Mouse (Mus musculus) liver, embryonic 11.5 days (tissue): ENCODE measurements around the gene Foxa3. TPM values are rescaled to one million over a fixed set of nuclear protein-coding genes. Genes with fewer than 3 reads are reported as not detected.

Source experiments
- ATAC-seq: fragments of 200-750 bp; cut with Nextera tagmentation; replicated peaks from 2 replicates; pipeline ENCODE4 v1.8.0; 2017; ENCODE audit warnings: moderate number of reproducible peaks, mild to moderate bottlenecking, moderate TSS enrichment, moderate library complexity; ENCODE audit not compliant: low FRiP score
- DNase-seq: peaks from one replicate; pipeline ENCODE4 v3.0.0-alpha.2; 2017; ENCODE audit warnings: low spot score
- H3K27ac ChIP-seq: fragments of 300-500 bp; sonication (generic); 2 replicates; pipeline ENCODE4 v1.5.1; 2014; ENCODE audit warnings: mild to moderate bottlenecking, low read depth, low read length, control low read depth
- H3K27me3 ChIP-seq: fragments of 300-500 bp; sonication (generic); replicated peaks from 2 replicates; pipeline ENCODE4 v1.6.1; 2014; ENCODE audit warnings: low read length, mixed read lengths; ENCODE audit not compliant: control insufficient read depth, insufficient read depth
- H3K36me3 ChIP-seq: fragments of 300-500 bp; sonication (generic); 2 replicates; pipeline ENCODE4 v1.6.1; 2014; ENCODE audit warnings: mild to moderate bottlenecking, low read length, moderate library complexity, mixed read lengths; ENCODE audit not compliant: control insufficient read depth, insufficient read depth
- H3K4me1 ChIP-seq: fragments of 300-500 bp; sonication (generic); replicated peaks from 2 replicates; pipeline ENCODE4 v1.6.1; 2014; ENCODE audit warnings: low read length, mixed read lengths; ENCODE audit not compliant: control insufficient read depth, insufficient read depth
- H3K4me2 ChIP-seq: fragments of 300-500 bp; sonication (generic); 2 replicates; pipeline ENCODE4 v1.6.1; 2014; ENCODE audit warnings: mild to moderate bottlenecking, control low read depth, moderate library complexity
- H3K4me3 ChIP-seq: fragments of 300-500 bp; sonication (generic); 2 replicates; pipeline ENCODE4 v1.5.1; 2014; ENCODE audit warnings: low read depth, low read length, control low read depth
- H3K9ac ChIP-seq: fragments of 300-500 bp; sonication (generic); 2 replicates; pipeline ENCODE4 v1.6.1; 2014; ENCODE audit warnings: low read depth, low read length, control low read depth
- H3K9me3 ChIP-seq: fragments of 300-500 bp; sonication (generic); 2 replicates; pipeline ENCODE4 v1.6.1; 2016; ENCODE audit warnings: low read length, inconsistent platforms, mixed read lengths; ENCODE audit not compliant: control insufficient read depth
- WGBS: fragments of 180-500 bp; shearing (Covaris S2); extraction: QIAGEN DNeasy Blood & Tissue Kit; methylation state at CpG from one replicate; pipeline ENCODE4 v1.1.7; 2014; 5-methylcytosine and 5-hydroxymethylcytosine counted together
- polyA plus RNA-seq: library from polyadenylated mRNA; unstranded; fragments of >200 nt; fragmentation: Nextera tagmentation; extraction: Ambion mirVana; gene quantifications from 2 replicates; pipeline ENCODE4 v1.2.1, GENCODE M21; 2014

The Foxa3 gene
- polyA plus RNA-seq, 1 experiment from 2014 or later, result 29.7 TPM

DNA sequence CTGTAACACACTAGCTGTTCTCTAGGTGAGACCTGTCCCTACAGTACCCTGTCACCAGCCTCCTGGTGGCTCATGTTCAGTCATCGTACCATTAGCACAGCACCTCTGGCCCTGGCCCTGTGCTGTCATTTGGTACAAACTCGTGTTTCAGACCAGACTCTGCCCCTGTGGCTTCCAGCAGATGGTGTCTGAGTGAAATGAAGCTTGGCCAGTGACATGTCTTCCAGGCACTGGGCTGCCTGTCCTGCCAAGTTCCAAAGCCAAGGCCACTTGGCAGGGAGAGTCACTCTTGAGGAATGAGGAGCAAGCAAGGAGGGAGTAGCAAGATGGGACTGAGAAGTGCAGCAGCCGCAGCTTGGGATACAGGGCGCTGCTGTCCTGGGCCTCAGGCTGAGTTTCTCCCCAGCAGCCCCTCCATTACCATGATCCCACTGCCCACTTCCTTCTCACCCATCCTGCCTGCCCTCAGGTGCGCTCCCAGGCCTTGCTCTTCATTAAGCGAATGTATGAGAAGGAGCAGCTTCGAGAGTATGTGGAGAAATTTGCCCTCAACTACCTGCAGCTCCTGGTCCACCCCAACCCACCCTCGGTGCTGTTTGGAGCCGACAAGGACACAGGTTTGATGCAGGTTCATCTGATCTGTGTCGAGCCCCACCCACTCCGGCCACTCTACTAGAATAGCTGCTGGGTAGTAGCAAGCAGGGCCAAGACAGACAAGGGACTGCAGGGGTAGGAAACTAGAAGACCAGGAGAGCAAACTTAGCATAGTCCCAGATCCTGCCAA, 23.1 kb upstream of the Foxa3 start:
- H3K27me3 ChIP-seq, result no peaks in the 10 kb centered on the region
- no peak overlapping the region for H3K4me3 ChIP-seq
- DNase-seq, result no peak
- H3K4me2 ChIP-seq, result no peak overlapping the region
- peaks cover 86% of the 10 kb centered on the region for H3K36me3 ChIP-seq
- ATAC-seq, result peak; percentile 22; the same call in 1 of the 2 replicates
- 88% methylated on average over 11 of the region's 11 CpGs for WGBS
- H3K9me3 ChIP-seq, result no peaks in the 10 kb centered on the region
- H3K27ac ChIP-seq, result no peak overlapping the region
- H3K4me1 ChIP-seq, result no peaks in the 10 kb centered on the region
- no peak overlapping the region for H3K9ac ChIP-seq

- H3K27ac ChIP-seq, result no peak overlapping the region
- WGBS, result 96% methylated on average over 6 of the region's 6 CpGs
Observed at GRCm38 (mm10) chr7:19044616-19045015, 21.3 kb upstream of the Foxa3 start.

GRCm38 (mm10) chr7:19031641-19032040, 8.3 kb upstream of the Foxa3 start:
- WGBS, result 84% methylated on average over 4 of the region's 4 CpGs

More at GRCm38 (mm10) chr7:19044616-19045015, 21.3 kb upstream of the Foxa3 start:
- Histone ChIP-seq H3K36me3 (peaks cover 90% of the 10 kb centered on the region), H3K9me3 (no peaks in the 10 kb centered on the region), H3K4me2 (no peak overlapping the region), H3K4me1 (no peaks in the 10 kb centered on the region), H3K9ac (no peak overlapping the region), H3K4me3 (no peak overlapping the region), H3K27me3 (no peaks in the 10 kb centered on the region)
- DNase-seq (no peak), ATAC-seq (no peak)

DNA sequence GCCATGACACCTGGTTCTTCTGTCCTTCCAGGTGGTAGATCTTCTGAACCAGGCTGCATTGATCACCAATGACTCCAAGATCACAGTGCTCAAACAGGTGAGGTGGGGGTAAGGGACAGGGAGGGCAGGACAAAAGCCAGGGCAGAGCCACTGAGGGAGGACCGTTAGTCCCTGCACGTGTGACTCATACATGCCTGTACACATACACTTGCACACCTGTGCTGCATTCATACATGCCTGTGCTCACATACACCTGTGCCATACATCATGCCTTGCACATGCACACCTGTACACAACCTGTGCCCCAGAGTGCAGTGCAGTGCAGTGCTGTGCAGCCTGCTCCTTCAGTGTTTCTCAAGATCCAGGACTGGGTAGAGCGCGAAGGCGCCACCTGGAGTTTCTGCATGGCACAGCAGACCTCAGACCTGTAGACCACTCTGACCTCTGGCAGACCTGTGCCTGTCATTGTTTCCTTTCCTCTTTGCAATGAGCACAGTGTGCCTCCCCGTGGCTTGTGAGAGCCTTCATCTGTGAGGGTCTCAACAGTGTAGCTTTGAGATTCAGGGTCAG, 5.8 kb upstream of the Foxa3 start:
- no peak for DNase-seq
- Histone ChIP-seq H3K36me3 (peaks cover 41% of the 10 kb centered on the region), H3K4me1 (peaks cover 16% of the 10 kb centered on the region), H3K27me3 (no peaks in the 10 kb centered on the region), H3K9me3 (no peaks in the 10 kb centered on the region), H3K27ac (no peak overlapping the region), H3K4me3 (no peak overlapping the region), H3K9ac (no peak overlapping the region), H3K4me2 (no peak overlapping the region)
- ATAC-seq, result peak; percentile 55
- WGBS, result 67% methylated on average over 6 of the region's 6 CpGs

More at GRCm38 (mm10) chr7:19031641-19032040, 8.3 kb upstream of the Foxa3 start:
- no peak overlapping the region for H3K4me2 ChIP-seq
- ATAC-seq (no peak), DNase-seq (no peak)
- peaks cover 61% of the 10 kb centered on the region for H3K36me3 ChIP-seq
- peaks cover 3% of the 10 kb centered on the region for H3K4me1 ChIP-seq
- no peak overlapping the region for H3K27ac ChIP-seq
- H3K9me3 ChIP-seq, result no peaks in the 10 kb centered on the region
- H3K4me3 ChIP-seq, result no peak overlapping the region
- H3K9ac ChIP-seq, result no peak overlapping the region
- H3K27me3 ChIP-seq, result no peaks in the 10 kb centered on the region

DNA sequence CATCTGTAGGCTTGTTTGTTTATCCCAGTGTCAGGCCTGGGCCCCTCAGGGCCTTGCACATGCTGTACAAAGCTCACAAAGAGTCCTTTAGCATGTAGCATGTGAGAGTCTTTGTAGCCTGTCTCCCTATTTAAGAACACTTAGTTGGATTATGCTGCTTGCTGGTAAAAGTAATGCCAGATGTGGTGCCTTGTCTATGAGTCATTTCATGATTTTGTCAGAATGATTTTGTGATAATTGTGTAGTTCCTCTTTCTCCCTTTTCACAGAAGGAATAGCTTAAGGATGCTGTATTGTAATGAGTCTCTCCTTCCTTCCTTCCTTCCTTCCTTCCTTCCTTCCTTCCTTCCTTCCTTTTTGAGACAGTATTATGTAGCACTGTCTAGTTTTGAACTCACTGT, 4.7 kb upstream of the Foxa3 start:
- no peak overlapping the region for H3K27ac ChIP-seq
- peaks cover 22% of the 10 kb centered on the region for H3K4me1 ChIP-seq
- DNase-seq (no peak), ATAC-seq (no peak)
- peaks cover 7% of the 10 kb centered on the region for H3K27me3 ChIP-seq
- H3K4me3 ChIP-seq, result no peak overlapping the region
- no peaks in the 10 kb centered on the region for H3K9me3 ChIP-seq
- H3K4me2 ChIP-seq, result no peak overlapping the region
- no peak overlapping the region for H3K9ac ChIP-seq
- peaks cover 34% of the 10 kb centered on the region for H3K36me3 ChIP-seq

DNA sequence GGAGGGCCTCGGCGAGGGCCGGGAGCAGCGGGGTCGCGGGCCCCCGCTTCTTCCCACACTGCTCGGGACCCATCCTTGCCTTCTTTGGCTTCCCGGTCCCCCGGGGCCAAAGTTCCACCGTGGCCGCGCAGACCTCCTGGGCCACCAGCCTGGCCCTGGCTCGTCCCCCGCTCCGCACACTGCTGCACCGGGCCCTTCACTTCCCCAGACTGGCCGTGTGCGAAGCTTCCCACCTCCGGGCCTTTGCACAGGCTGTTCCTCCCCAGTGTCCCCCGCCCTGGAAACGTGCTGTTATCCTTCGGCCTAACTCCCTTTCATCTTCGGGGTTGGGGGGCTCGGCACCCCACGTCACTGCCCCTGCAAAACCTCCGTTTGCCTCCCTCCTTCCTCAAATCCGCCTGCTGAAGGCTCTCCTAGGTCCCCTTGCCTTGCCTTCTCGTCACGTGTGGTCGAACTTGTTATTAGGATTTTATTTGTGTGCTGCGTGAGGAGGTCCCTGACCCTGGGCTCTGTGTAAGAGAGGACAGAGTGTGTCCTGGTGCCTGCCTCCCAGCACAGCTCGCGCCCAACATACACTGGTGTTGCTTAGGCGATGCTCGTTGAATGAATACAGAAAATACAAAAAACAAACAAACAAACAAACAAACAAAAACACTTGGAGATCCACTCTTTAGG, 1.4 kb upstream of the Foxa3 start:
- Histone ChIP-seq H3K27ac (peak overlapping the region; percentile 62; the same call in 1 of the 2 replicates), H3K27me3 (peaks cover 34% of the 10 kb centered on the region), H3K9ac (peak overlapping the region; percentile 95), H3K4me1 (peaks cover 22% of the 10 kb centered on the region), H3K4me3 (peak overlapping the region; percentile 98), H3K9me3 (no peaks in the 10 kb centered on the region), H3K4me2 (peak overlapping the region; percentile 96), H3K36me3 (peaks cover 11% of the 10 kb centered on the region)
- peak; percentile 60 for ATAC-seq
- 2% methylated on average over 36 of the region's 36 CpGs for WGBS
- no peak for DNase-seq

DNA sequence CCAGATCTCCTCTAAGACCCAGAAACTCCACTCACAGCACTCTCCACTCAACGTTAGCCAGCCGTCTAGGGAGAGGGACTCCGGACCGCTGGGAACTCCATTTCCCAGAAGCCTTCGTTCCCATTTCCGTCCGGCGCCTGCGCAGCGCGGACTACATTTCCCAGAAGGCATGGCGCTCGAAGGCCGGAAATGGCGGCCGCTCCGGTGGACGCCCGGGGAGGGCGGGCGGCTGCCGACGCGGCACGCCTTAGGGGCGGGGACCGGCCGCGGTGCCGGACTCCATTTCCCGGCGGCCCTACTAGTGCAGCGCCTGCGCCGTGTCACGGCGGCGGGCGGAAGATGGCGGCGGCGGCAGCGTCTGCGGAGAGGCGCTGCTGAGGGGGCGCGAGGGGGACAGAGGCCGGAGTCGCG, 763 bp upstream of the Foxa3 start, which contains the start of gene Sympk:
Gene Sympk (plus strand): TSS at position 282 of the 411 bp plus-strand sequence.
- WGBS, result under 1% methylated on average over 44 of the region's 50 CpGs
- peaks cover 6% of the 10 kb centered on the region; the same call in 1 of the 2 replicates for H3K36me3 ChIP-seq
- H3K9me3 ChIP-seq, result no peaks in the 10 kb centered on the region

GRCm38 (mm10) chr7:19022189-19022958, 964 bp downstream of the Foxa3 start:
- peak overlapping the region; percentile 46 for H3K9ac ChIP-seq
- peak overlapping the region; percentile 55 for H3K4me2 ChIP-seq

More for the DNA sequence above, 763 bp upstream of the Foxa3 start, which contains the start of gene Sympk:
- ATAC-seq (peak; percentile 91), DNase-seq (peak; percentile 94)
- peaks cover 22% of the 10 kb centered on the region for H3K4me1 ChIP-seq
- peak within 1 kb of the TSS; percentile 95 for H3K9ac ChIP-seq
- peaks cover 36% of the 10 kb centered on the region for H3K27me3 ChIP-seq
- peak within 1 kb of the TSS; percentile 62; the same call in 1 of the 2 replicates for H3K27ac ChIP-seq
- H3K4me3 ChIP-seq, result peak within 1 kb of the TSS; percentile 98
- peak within 1 kb of the TSS; percentile 96 for H3K4me2 ChIP-seq

More at GRCm38 (mm10) chr7:19022189-19022958, 964 bp downstream of the Foxa3 start:
- 47% methylated on average over 18 of the region's 18 CpGs for WGBS
- ATAC-seq, result no peak
- Histone ChIP-seq H3K4me1 (peaks cover 19% of the 10 kb centered on the region), H3K27ac (no peak overlapping the region), H3K27me3 (peaks cover 36% of the 10 kb centered on the region), H3K36me3 (no peaks in the 10 kb centered on the region; the same call in 1 of the 2 replicates), H3K4me3 (peak overlapping the region; percentile 98), H3K9me3 (no peaks in the 10 kb centered on the region)
- DNase-seq, result no peak
